Mouse (Mus musculus) cerebellum, adult 2 months (tissue): ENCODE results near the gene Sh3d19.

Experiments
- CTCF ChIP-seq: fragments of 200-500 bp; IDR thresholded peaks from 2 replicates; pipeline ENCODE4 v1.5.1; 2011; ENCODE audit warnings: low read depth, mild to moderate bottlenecking, control low read depth, low read length, moderate library complexity, borderline replicate concordance; ENCODE audit not compliant: insufficient read depth
- POLR2A ChIP-seq: fragments of 200-500 bp; IDR thresholded peaks from 2 replicates; pipeline ENCODE4 v1.6.1; 2011; ENCODE audit warnings: low read length, control low read depth, borderline replicate concordance; ENCODE audit not compliant: insufficient read depth

DNA sequence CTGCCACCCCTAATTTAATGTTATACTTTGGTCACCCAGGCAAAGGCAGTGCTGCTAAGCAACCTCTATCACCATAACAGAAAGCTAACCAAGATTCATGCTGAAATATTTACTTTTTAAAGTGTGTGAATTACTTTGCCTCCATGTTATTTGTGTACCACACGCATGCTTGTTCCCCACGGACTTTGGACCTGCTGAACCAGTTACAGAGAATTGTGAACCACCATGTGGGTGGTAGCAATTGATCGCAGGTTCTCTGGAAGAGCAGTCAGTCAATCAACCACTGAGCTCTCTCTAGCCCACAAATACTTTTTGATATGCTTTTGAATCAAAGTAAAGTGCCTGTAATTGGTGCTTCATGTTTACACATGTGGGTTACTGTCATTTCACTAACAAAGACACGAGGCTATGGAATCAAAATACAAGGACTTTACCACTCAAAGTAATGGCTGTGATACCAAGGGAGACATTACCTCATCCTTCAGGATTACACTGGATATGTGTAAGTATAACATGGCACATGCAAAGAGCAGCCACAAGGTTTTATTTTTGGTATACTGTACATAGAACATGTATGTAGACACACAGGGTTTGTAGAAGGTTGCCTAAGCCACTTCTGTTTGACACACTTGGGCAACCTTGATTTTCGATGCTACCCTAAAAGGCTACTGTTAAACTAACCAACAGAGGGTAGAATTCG is 164.2 kb downstream of the Sh3d19 start:
- TF ChIP-seq POLR2A (no peak), CTCF (no peak)
